24 mouse cellular contexts compared by ENCODE assay signal in genomic region chr13:89197019-89197418, GRCm38 (mm10).
"Had no signal": no experiment of that assay in that cellular context is flagged by ENCODE, and none has a peak within 500 bp of the region (broad histone marks: within the 10 kb centered on the region; RNA-seq: fewer than 3 reads in every experiment).

No protein-coding gene starts in this region.

- DNase-seq: gastrocnemius, postnatal 14 days; gastrocnemius, postnatal 36 days; heart, adult 11 months; heart, adult 2 months; heart, postnatal 14 days; heart, postnatal 36 days; kidney, adult 11 months; kidney, adult 2 months; kidney, adult 9 months; kidney, postnatal 14 days; kidney, postnatal 36 days; layer of hippocampus, adult 9-11 months; layer of hippocampus, postnatal 36 days; liver had no signal

- H3K4me3 ChIP-seq: heart, adult 2 months; heart, embryonic 13.5 days; heart, embryonic 15.5 days; hindbrain, embryonic 15.5 days; kidney, embryonic 15.5 days; limb, embryonic 10.5 days; limb, embryonic 12.5 days had no signal

- H3K27ac ChIP-seq: heart, adult 2 months; heart, embryonic 13.5 days; heart, embryonic 15.5 days; hindbrain, embryonic 15.5 days; hindbrain, postnatal 0 days; kidney, embryonic 15.5 days; kidney, postnatal 0 days; limb, embryonic 10.5 days; limb, embryonic 12.5 days had no signal

- ATAC-seq: hindbrain, postnatal 0 days; intestine, embryonic 16.5 days had no signal

- H3K4me2 ChIP-seq: heart, embryonic 11.5 days; heart, embryonic 13.5 days; heart, embryonic 15.5 days; hindbrain, embryonic 15.5 days; kidney, embryonic 15.5 days; limb, embryonic 12.5 days had no signal

- H3K27me3 ChIP-seq: heart, embryonic 13.5 days; heart, embryonic 15.5 days; hindbrain, embryonic 15.5 days; kidney, embryonic 15.5 days; limb, embryonic 12.5 days had no signal

- H3K9me3 ChIP-seq: heart, embryonic 13.5 days; heart, embryonic 15.5 days; hindbrain, embryonic 15.5 days; kidney, embryonic 15.5 days; limb, embryonic 10.5 days; limb, embryonic 12.5 days had no signal

- H3K9ac ChIP-seq: heart, embryonic 13.5 days; heart, embryonic 15.5 days; hindbrain, embryonic 15.5 days; kidney, embryonic 15.5 days; limb, embryonic 12.5 days had no signal

- H3K4me1 ChIP-seq: heart, embryonic 13.5 days; heart, embryonic 15.5 days; hindbrain, embryonic 15.5 days; kidney, embryonic 15.5 days; limb, embryonic 10.5 days; limb, embryonic 12.5 days had no signal

- H3K36me3 ChIP-seq: heart, embryonic 13.5 days; heart, embryonic 15.5 days; hindbrain, embryonic 15.5 days; kidney, embryonic 15.5 days; limb, embryonic 10.5 days; limb, embryonic 12.5 days had no signal
